Mouse (Mus musculus): ENCODE results near the gene Borcs5. TPM values are rescaled to one million over a fixed set of nuclear protein-coding genes. Genes with fewer than 3 reads are reported as not detected.

The Borcs5 gene
- polyA plus RNA-seq (2012; rRNA removed) = 14.6 and 27.0 TPM in 2 replicates

GRCm38 (mm10) chr6:134639210-134639609 lies at the start of gene Borcs5:
Gene Borcs5, plus strand, starts transcription at chr6:134639510.

GRCm38 (mm10) chr6:134631947-134632687 lies 7.2 kb upstream of the Borcs5 start, which contains the start of gene Mansc1:
Gene Mansc1, minus strand, starts transcription at chr6:134632488.

Other genes with a start within 250 kb of the Borcs5 start
- gene Bcl2l14, start 243.2 kb upstream of the Borcs5 start, polyA plus RNA-seq (2012; rRNA removed) = 3.4 and 4.1 TPM in 2 replicates
- gene Lrp6, start 72.5 kb upstream of the Borcs5 start, polyA plus RNA-seq (2012; rRNA removed) = 8.6 and 11.3 TPM in 2 replicates
- gene Mansc1, start 7.0 kb upstream of the Borcs5 start, polyA plus RNA-seq (2012; rRNA removed) = 10.7 and 16.0 TPM in 2 replicates
- 7.4 and 9.4 TPM in 2 replicates for gene Dusp16, start 153.1 kb downstream of the Borcs5 start, polyA plus RNA-seq (2012; rRNA removed)
- gene Crebl2, start 190.6 kb downstream of the Borcs5 start, polyA plus RNA-seq (2012; rRNA removed) = 2.0 and 2.9 TPM in 2 replicates

Measured in stomach, adult 2 months (tissue).